Mouse (Mus musculus): Measurements from ENCODE around the gene Iqcc.

GRCm38 (mm10) chr4:129573093-129573370 lies 45.9 kb downstream of the Iqcc start:
- TF ChIP-seq EP300 (optimal IDR thresholded peaks at IDR 0.05) (no peak), CTCF (IDR thresholded peaks at IDR 0.05; ENCODE audit: low read depth) (no peak)
